ENCODE assay signal across 7 mouse cellular contexts in genomic region chr13:51868491-51869128, GRCm38 (mm10). TPM values are rescaled to one million over a fixed set of nuclear protein-coding genes. Genes with fewer than 3 reads are reported as not detected.
DNase-seq lines count a peak whose midpoint lies in the region; ATAC-seq lines count a peak whose summit lies in the region.

No protein-coding gene starts in this region.

- no peaks in the 10 kb centered on the region for H3K36me3 ChIP-seq in lung, embryonic 15.5 days
- H3K36me3 ChIP-seq in forebrain, embryonic 15.5 days = no peaks in the 10 kb centered on the region

- no peak for DNase-seq in lung, postnatal 25 days (ENCODE audit: low spot score)
- peak; percentile 68 to 85 for DNase-seq in heart, postnatal 10 days
- DNase-seq in lung, postnatal 36 days = peak; percentile 42
- DNase-seq in urinary bladder, postnatal 10 days (ENCODE audit: low spot score) = no peak
- DNase-seq in neural tube, embryonic 10.5 days (ENCODE audit: extremely low spot score, low spot score) = no peak

- WGBS in lung, embryonic 15.5 days = 18% methylated on average over 12 of the region's 12 CpGs
- 35% methylated on average over 12 of the region's 12 CpGs for WGBS in forebrain, embryonic 15.5 days

- H3K9me3 ChIP-seq in lung, embryonic 15.5 days = no peaks in the 10 kb centered on the region
- no peaks in the 10 kb centered on the region for H3K9me3 ChIP-seq in forebrain, embryonic 15.5 days

- peak; percentile 44; the same call in 1 of the 2 replicates for ATAC-seq in lung, embryonic 15.5 days (ENCODE audit: borderline replicate concordance, extremely low read depth, low FRiP score, low TSS enrichment)
- ATAC-seq in forebrain, embryonic 15.5 days (replicated peaks) = peak; percentile 61

- H3K27ac ChIP-seq in lung, embryonic 15.5 days = no peak overlapping the region; the same call in 1 of the 2 replicates
- no peak overlapping the region for H3K27ac ChIP-seq in forebrain, embryonic 15.5 days (replicated peaks)

- H3K4me3 ChIP-seq in lung, embryonic 15.5 days = no peak overlapping the region
- no peak overlapping the region for H3K4me3 ChIP-seq in forebrain, embryonic 15.5 days

- peaks cover 12% of the 10 kb centered on the region for H3K4me1 ChIP-seq in lung, embryonic 15.5 days
- H3K4me1 ChIP-seq in forebrain, embryonic 15.5 days = peaks cover 10% of the 10 kb centered on the region

- H3K9ac ChIP-seq in lung, embryonic 15.5 days = no peak overlapping the region
- H3K9ac ChIP-seq in forebrain, embryonic 15.5 days (replicated peaks) = no peak overlapping the region

- intact Hi-C loops in heart, postnatal 10 days (cut with DNase I) = loop anchor here (2.0 kb wide), 1 partner anchor 16 kb away; no protein-coding TSS in a partner anchor

- no peaks in the 10 kb centered on the region for H3K27me3 ChIP-seq in lung, embryonic 15.5 days
- no peaks in the 10 kb centered on the region for H3K27me3 ChIP-seq in forebrain, embryonic 15.5 days

- no peak overlapping the region for H3K4me2 ChIP-seq in lung, embryonic 15.5 days
- H3K4me2 ChIP-seq in forebrain, embryonic 15.5 days (replicated peaks) = no peak overlapping the region

RNA-seq across cellular contexts. Expression of gene Gadd45g, which starts 22.1 kb away (rescaled TPM):
- polyA plus RNA-seq in lung, embryonic 15.5 days (2015; fragmentation: Nextera tagmentation; extraction: Ambion mirVana) = 50.3 and 50.9 TPM in 2 replicates
- polyA plus RNA-seq in forebrain, embryonic 15.5 days (2015; fragmentation: Nextera tagmentation; extraction: Ambion mirVana) = 145 and 167 TPM in 2 replicates
- 10 to 100 TPM; 27.8 to 37.9 TPM for total RNA-seq in heart, postnatal 10 days (2021)

Comparison
In these comparisons a context has a peak if more than half of its experiments do, and no peak if none do; other contexts are left out.
1. DNase-seq: peak in heart, postnatal 10 days (2 of 2) and lung, postnatal 36 days (single experiment); none in lung, postnatal 25 days (single experiment), urinary bladder, postnatal 10 days (single experiment) and neural tube, embryonic 10.5 days (single experiment).